Mouse (Mus musculus): ENCODE results near the gene Mettl26. TPM values are rescaled to one million over a fixed set of nuclear protein-coding genes. Genes with fewer than 3 reads are reported as not detected.
A peak's percentile ranks its signal among the peaks of the same experiment; 100 is the strongest.

The Mettl26 gene
- polyA plus RNA-seq, 1 experiment from 2014 or later = 60.1 TPM

DNA sequence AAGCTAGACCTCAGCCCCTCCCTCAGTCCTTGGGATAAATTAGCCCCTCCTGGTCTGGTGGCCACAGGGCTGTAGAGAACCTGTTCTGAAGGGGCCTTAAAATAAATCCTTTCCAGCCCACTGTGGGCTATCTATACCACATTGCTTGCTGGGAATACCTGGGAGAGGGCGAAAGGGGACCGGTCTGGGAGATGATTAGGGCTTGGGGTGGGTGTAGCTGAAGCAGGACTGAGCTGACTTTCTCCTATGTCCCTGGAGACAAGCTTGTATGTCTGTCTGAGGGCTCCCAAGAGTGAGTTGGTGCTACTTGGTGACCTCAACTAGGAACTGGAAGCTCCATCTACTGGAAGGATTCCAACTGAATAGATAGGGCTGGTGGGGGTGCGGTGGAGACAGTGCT is 2.2 kb downstream of the Mettl26 start:
- H3K4me3 ChIP-seq (ENCODE audit: low read depth, low read length) = no peak overlapping the region

DNA sequence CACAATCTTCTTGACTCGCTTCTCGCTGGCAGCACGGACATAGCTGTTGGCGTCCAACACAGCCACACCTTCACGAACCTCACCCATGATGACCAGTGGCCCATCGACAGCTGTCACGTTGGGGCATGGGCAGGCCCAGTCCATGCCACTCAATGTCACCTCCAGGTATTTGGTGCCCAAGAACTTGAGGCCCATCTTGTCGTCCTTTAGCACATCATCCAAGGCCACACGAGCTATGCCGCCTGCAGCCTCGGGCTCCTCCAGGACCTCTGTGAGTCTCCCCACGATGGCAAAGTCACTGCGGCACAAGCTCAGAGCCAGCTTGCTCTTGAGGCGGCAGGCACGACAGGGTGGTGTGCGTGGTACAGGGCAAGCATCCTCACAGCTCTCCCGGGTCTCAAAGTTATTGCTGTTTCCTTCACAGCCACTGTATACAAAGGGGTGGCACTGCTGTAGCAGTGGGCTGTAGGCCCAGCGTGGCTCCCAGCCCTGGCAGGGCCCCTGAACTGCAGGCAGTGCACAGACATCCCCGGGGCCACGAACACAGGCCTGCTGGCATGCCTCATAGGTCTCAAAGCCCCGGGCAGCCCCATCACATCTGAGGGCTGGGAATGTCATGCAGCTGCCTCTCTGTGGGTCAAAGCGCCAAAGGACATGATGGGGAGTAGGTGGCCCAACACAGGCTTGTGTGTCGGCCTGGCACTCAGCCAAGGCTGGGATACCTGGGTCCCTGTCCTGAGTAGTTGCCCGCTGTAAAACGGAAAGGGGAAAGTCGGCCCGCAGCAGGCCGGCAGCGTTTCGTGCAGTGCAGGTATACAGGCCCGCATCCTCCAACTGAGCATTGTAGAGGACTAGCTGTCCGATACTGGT is 3.1 kb downstream of the Mettl26 start:
- H3K9ac ChIP-seq (ENCODE audit: low read length) = no peak overlapping the region
- peaks cover 45% of the 10 kb centered on the region for H3K4me1 ChIP-seq (ENCODE audit: control insufficient read depth, insufficient read depth, low read length)
- no peak overlapping the region for H3K4me2 ChIP-seq
- H3K4me3 ChIP-seq (ENCODE audit: low read depth, low read length) = no peak overlapping the region
- no peak for DNase-seq (ENCODE audit: low spot score, missing footprints)
- ATAC-seq (ENCODE audit: low FRiP score) = no peak
- no peaks in the 10 kb centered on the region for H3K27me3 ChIP-seq (ENCODE audit: control insufficient read depth, insufficient read depth, low read length)
- H3K9me3 ChIP-seq (ENCODE audit: control insufficient read depth, low read length) = no peaks in the 10 kb centered on the region
- H3K36me3 ChIP-seq (ENCODE audit: control insufficient read depth, insufficient read depth, low read length) = no peaks in the 10 kb centered on the region
- H3K27ac ChIP-seq (ENCODE audit: low read depth, low read length) = no peak overlapping the region
- WGBS = 93% methylated on average over 32 of the region's 32 CpGs

More for the DNA sequence above, 2.2 kb downstream of the Mettl26 start:
- Histone ChIP-seq H3K27me3 (ENCODE audit: control insufficient read depth, insufficient read depth, low read length) (no peaks in the 10 kb centered on the region), H3K9me3 (ENCODE audit: control insufficient read depth, low read length) (no peaks in the 10 kb centered on the region), H3K36me3 (ENCODE audit: control insufficient read depth, insufficient read depth, low read length) (no peaks in the 10 kb centered on the region), H3K4me1 (ENCODE audit: control insufficient read depth, insufficient read depth, low read length) (peaks cover 38% of the 10 kb centered on the region), H3K9ac (ENCODE audit: low read length) (no peak overlapping the region; the same call in 1 of the 2 replicates), H3K4me2 (no peak overlapping the region), H3K27ac (ENCODE audit: low read depth, low read length) (no peak overlapping the region)
- no peak for DNase-seq (ENCODE audit: low spot score, missing footprints)
- ATAC-seq (ENCODE audit: low FRiP score) = no peak
- WGBS = 92% methylated on average over 3 of the region's 3 CpGs

DNA sequence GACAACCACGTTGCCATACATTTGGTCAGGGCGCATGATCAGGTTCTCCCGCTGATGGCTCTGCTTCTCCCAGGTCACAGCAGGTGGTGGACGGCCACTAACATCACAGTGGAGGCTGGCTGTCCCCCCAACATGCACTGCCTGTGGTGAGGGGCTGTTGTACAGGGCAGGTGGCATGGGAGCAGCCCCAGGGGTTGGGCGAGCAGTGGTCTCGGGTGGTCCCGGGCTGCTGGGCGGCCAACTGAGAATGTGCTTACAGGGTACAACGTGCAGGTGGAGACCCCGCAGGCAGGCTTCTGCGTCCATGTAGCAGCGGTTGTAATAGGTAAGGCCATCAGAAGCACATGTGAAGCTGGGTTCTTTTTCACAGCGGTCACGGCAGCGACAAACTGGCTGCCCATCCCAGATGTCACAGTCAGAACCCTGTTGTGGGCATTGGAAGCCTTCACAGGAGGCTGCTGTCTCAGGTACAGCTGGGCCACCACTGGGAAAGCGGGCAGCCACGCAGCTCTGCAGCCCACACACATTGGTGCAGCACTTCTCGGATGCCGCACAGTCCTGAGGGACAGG is 3.8 kb downstream of the Mettl26 start:
- ATAC-seq (ENCODE audit: low FRiP score) (no peak), DNase-seq (ENCODE audit: low spot score, missing footprints) (peak; percentile 78)
- no peaks in the 10 kb centered on the region for H3K36me3 ChIP-seq (ENCODE audit: control insufficient read depth, insufficient read depth, low read length)
- no peak overlapping the region for H3K9ac ChIP-seq (ENCODE audit: low read length)
- 82% methylated on average over 19 of the region's 19 CpGs for WGBS
- no peaks in the 10 kb centered on the region for H3K9me3 ChIP-seq (ENCODE audit: control insufficient read depth, low read length)
- no peak overlapping the region for H3K4me3 ChIP-seq (ENCODE audit: low read depth, low read length)
- no peak overlapping the region for H3K4me2 ChIP-seq
- H3K4me1 ChIP-seq (ENCODE audit: control insufficient read depth, insufficient read depth, low read length) = peaks cover 45% of the 10 kb centered on the region
- H3K27me3 ChIP-seq (ENCODE audit: control insufficient read depth, insufficient read depth, low read length) = no peaks in the 10 kb centered on the region
- no peak overlapping the region for H3K27ac ChIP-seq (ENCODE audit: low read depth, low read length)

DNA sequence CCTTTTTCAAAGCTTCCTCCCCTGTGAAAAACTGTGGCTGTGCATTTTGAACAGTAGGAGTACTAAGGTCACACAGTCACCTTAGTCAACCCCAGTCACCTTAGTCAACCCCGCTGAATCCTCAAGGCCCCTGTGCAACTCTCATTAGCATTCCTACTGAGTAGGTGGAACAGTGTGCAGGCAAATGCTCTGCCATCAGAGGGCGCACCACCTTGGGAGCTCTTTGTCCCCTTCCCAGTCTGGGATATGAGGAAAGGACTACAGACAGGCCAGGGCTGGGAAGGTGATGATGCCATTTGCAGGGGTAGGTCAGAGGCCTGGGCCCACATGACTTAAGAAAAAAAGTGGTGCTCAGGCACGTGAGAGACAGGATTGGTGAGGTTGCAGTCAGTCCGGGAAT is 4.4 kb downstream of the Mettl26 start:
- H3K9ac ChIP-seq (ENCODE audit: low read length) = no peak overlapping the region
- no peaks in the 10 kb centered on the region for H3K36me3 ChIP-seq (ENCODE audit: control insufficient read depth, insufficient read depth, low read length)
- no peaks in the 10 kb centered on the region for H3K27me3 ChIP-seq (ENCODE audit: control insufficient read depth, insufficient read depth, low read length)
- WGBS = 28% methylated on average over 4 of the region's 4 CpGs
- H3K4me2 ChIP-seq = no peak overlapping the region
- DNase-seq (ENCODE audit: low spot score, missing footprints) = peak; percentile 92
- H3K4me3 ChIP-seq (ENCODE audit: low read depth, low read length) = no peak overlapping the region
- no peak overlapping the region for H3K27ac ChIP-seq (ENCODE audit: low read depth, low read length)
- peaks cover 41% of the 10 kb centered on the region for H3K4me1 ChIP-seq (ENCODE audit: control insufficient read depth, insufficient read depth, low read length)
- ATAC-seq (ENCODE audit: low FRiP score) = no peak
- no peaks in the 10 kb centered on the region for H3K9me3 ChIP-seq (ENCODE audit: control insufficient read depth, low read length)

DNA sequence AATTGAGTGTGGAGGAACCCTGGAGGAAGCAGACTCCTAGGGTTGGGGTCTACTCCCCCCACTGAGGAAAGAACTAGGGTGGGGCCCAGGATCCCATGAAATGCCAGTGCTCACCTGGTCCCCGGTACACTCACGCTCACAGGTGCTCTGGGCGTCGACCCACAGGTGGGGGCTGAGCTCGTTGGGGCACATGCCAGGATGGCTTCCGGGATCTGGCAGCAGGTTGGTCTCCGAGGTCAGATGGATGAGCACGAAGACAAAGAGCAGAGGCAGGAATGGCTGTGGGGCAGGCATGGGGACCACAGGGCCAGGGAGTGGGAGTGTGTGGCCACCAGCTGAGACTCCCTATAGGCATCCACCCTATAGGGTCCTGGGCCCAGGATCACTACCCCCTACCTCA is 4.9 kb downstream of the Mettl26 start:
- DNase-seq (ENCODE audit: low spot score, missing footprints) (peak; percentile 83), ATAC-seq (ENCODE audit: low FRiP score) (no peak)
- Histone ChIP-seq H3K4me2 (no peak overlapping the region), H3K4me3 (ENCODE audit: low read depth, low read length) (no peak overlapping the region), H3K27me3 (ENCODE audit: control insufficient read depth, insufficient read depth, low read length) (no peaks in the 10 kb centered on the region), H3K4me1 (ENCODE audit: control insufficient read depth, insufficient read depth, low read length) (peaks cover 40% of the 10 kb centered on the region), H3K36me3 (ENCODE audit: control insufficient read depth, insufficient read depth, low read length) (no peaks in the 10 kb centered on the region), H3K27ac (ENCODE audit: low read depth, low read length) (0 out of 2 replicates have a peak overlapping the region, but pooled peaks have one; percentile 44), H3K9ac (ENCODE audit: low read length) (peak overlapping the region; percentile 16; the same call in 1 of the 2 replicates), H3K9me3 (ENCODE audit: control insufficient read depth, low read length) (no peaks in the 10 kb centered on the region)
- 62% methylated on average over 8 of the region's 8 CpGs for WGBS

DNA sequence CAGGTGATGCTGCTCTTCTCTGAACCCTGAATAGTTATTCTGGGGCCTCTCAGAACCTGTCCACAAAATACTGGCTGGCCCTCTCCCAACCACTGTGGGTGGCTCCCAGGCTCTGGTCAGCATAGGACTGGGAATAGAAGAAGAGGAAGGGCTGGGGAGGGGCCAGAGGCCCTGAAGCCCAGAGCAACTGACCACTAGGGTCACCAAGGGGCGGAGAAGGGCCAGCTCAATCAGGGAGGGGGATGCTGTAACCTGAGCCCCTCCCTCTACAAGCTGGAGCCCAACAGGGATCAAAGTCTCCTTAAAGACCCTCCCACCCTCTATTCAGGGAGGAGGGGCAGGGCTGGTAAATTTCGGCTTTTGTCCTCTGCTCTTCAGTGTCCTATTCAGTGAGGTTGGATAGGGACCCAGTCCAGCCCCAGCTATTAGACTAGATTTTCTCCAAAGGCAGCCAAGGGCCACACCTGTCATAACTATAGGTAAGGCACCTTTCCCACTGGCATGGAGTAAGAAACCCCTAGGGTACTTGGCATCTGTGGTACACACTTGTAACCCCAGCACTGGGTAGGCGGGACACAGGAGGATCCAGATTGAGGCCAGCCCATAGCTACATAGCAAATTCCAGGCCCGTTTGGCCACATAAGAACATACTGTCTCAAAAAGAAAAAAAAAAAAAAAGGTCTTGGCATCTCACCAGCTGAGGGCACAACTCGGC is 5.5 kb downstream of the Mettl26 start, which contains the start of gene Wfikkn1:
Wfikkn1 (minus strand) TSS at position 663 of the 715 bp plus-strand sequence.
- no peak within 1 kb of the TSS for H3K4me3 ChIP-seq (ENCODE audit: low read depth, low read length)
- H3K4me2 ChIP-seq = 0 out of 2 replicates have a peak within 1 kb of the TSS, but pooled peaks have one; percentile 16
- no peaks in the 10 kb centered on the region for H3K9me3 ChIP-seq (ENCODE audit: control insufficient read depth, low read length)
- no peaks in the 10 kb centered on the region for H3K27me3 ChIP-seq (ENCODE audit: control insufficient read depth, insufficient read depth, low read length)
- peak; percentile 88 for DNase-seq (ENCODE audit: low spot score, missing footprints)
- H3K36me3 ChIP-seq (ENCODE audit: control insufficient read depth, insufficient read depth, low read length) = no peaks in the 10 kb centered on the region
- H3K9ac ChIP-seq (ENCODE audit: low read length) = peak within 1 kb of the TSS; percentile 33
- peak within 1 kb of the TSS; percentile 72 for H3K27ac ChIP-seq (ENCODE audit: low read depth, low read length)
- 20% methylated on average over 5 of the region's 5 CpGs for WGBS
- ATAC-seq (ENCODE audit: low FRiP score) = no peak
- peaks cover 40% of the 10 kb centered on the region for H3K4me1 ChIP-seq (ENCODE audit: control insufficient read depth, insufficient read depth, low read length)

DNA sequence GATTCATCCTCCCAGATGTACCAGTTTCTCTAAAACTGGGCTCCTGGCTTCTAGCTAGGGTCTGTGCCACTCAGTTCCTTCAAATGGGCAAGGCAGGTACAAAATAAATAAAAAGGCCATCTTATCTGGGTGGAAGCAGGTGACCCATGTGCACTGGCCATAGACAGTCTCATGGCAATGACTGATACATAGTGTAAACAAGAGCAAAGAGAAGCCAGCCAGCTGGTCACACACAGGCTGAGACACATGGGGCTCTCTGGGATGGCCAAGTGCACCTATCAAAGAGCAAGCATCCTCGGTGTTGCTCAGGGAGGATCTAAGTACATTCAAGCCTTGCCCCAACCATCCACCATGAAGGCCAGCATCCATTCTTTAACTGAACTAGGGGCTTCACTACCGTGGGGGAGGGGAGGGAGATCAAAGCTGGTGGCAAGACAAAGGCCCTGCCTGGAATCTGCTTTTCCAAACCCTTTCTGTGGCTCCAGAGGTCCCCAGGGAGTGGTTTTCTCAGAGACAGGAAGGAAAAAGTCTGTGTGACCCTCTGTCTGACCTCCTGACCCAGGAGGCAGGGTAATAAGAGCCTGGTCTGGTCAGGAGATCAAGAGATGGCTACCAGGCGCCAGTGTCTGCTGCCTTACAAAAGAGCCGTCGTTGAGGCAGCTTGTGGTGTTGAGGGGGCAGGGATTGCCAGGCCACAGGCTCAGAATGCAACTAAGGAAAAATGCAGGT is 6.2 kb downstream of the Mettl26 start:
- H3K4me3 ChIP-seq (ENCODE audit: low read depth, low read length) = no peak overlapping the region
- peak overlapping the region; percentile 72 for H3K27ac ChIP-seq (ENCODE audit: low read depth, low read length)
- no peaks in the 10 kb centered on the region for H3K27me3 ChIP-seq (ENCODE audit: control insufficient read depth, insufficient read depth, low read length)
- H3K36me3 ChIP-seq (ENCODE audit: control insufficient read depth, insufficient read depth, low read length) = no peaks in the 10 kb centered on the region
- ATAC-seq (ENCODE audit: low FRiP score) (no peak), DNase-seq (ENCODE audit: low spot score, missing footprints) (peak; percentile 94)
- H3K4me1 ChIP-seq (ENCODE audit: control insufficient read depth, insufficient read depth, low read length) = peaks cover 37% of the 10 kb centered on the region
- H3K9ac ChIP-seq (ENCODE audit: low read length) = peak overlapping the region; percentile 33; the same call in 1 of the 2 replicates
- H3K4me2 ChIP-seq = 0 out of 2 replicates have a peak overlapping the region, but pooled peaks have one; percentile 16
- H3K9me3 ChIP-seq (ENCODE audit: control insufficient read depth, low read length) = no peaks in the 10 kb centered on the region
- 4% methylated on average over 5 of the region's 5 CpGs for WGBS

DNA sequence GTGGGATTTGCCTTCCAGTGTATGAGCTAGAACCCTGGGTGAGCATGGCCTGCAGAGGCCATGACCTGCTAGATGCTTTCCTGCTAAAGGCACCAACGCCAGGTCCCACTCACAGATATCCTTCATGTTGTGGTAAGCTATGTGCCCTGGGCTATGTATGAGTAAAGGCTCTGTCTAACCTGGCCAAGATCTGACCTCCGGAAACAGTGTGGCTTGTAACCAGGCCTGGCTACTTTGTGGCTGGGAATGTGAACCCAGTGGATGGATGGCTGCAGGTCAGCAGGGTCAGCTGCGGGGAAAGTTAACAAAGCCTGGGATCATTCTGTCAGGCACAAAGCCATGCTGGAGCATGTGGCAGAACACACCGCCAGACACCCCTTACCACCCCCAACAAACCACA is 6.8 kb downstream of the Mettl26 start:
- H3K9ac ChIP-seq (ENCODE audit: low read length) = peak overlapping the region; percentile 33
- peak overlapping the region; percentile 72 for H3K27ac ChIP-seq (ENCODE audit: low read depth, low read length)
- WGBS = 6% methylated on average over 4 of the region's 4 CpGs
- H3K27me3 ChIP-seq (ENCODE audit: control insufficient read depth, insufficient read depth, low read length) = no peaks in the 10 kb centered on the region
- no peak for DNase-seq (ENCODE audit: low spot score, missing footprints)
- H3K9me3 ChIP-seq (ENCODE audit: control insufficient read depth, low read length) = no peaks in the 10 kb centered on the region
- no peaks in the 10 kb centered on the region for H3K36me3 ChIP-seq (ENCODE audit: control insufficient read depth, insufficient read depth, low read length)
- no peak overlapping the region for H3K4me3 ChIP-seq (ENCODE audit: low read depth, low read length)
- H3K4me2 ChIP-seq = no peak overlapping the region
- peaks cover 31% of the 10 kb centered on the region for H3K4me1 ChIP-seq (ENCODE audit: control insufficient read depth, insufficient read depth, low read length)
- ATAC-seq (ENCODE audit: low FRiP score) = no peak
